Mouse (Mus musculus) natural killer cell, adult 2 months (primary cell): ENCODE results near the gene Angel1.

ENCODE experiments used
- DNase-seq, 2 experiments: peaks; one replicate each; pipeline ENCODE4 v3.0.0; 2022; ENCODE audit warnings: low spot score in 2 of 2

Gene Angel1

DNA sequence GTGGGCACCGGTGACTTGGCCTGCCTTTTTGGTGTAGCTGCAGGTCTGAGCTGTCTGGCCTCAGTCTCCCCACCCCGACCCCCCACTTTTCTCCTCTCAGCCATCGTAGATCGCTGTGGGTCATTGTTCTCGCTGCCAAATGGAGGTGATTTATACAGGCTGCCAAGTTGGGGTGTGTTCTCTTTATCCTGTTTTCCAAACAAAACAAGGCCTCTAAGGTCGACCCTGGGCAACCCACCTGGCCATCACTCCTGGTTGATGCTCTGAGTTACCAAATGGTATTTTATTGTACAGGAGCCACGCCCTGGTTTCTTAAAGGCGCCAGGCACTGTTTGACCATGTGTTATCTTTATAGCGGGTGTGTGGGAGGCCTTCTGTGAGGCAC is 46.7 kb downstream of the Angel1 start:
- no peak for DNase-seq

DNA sequence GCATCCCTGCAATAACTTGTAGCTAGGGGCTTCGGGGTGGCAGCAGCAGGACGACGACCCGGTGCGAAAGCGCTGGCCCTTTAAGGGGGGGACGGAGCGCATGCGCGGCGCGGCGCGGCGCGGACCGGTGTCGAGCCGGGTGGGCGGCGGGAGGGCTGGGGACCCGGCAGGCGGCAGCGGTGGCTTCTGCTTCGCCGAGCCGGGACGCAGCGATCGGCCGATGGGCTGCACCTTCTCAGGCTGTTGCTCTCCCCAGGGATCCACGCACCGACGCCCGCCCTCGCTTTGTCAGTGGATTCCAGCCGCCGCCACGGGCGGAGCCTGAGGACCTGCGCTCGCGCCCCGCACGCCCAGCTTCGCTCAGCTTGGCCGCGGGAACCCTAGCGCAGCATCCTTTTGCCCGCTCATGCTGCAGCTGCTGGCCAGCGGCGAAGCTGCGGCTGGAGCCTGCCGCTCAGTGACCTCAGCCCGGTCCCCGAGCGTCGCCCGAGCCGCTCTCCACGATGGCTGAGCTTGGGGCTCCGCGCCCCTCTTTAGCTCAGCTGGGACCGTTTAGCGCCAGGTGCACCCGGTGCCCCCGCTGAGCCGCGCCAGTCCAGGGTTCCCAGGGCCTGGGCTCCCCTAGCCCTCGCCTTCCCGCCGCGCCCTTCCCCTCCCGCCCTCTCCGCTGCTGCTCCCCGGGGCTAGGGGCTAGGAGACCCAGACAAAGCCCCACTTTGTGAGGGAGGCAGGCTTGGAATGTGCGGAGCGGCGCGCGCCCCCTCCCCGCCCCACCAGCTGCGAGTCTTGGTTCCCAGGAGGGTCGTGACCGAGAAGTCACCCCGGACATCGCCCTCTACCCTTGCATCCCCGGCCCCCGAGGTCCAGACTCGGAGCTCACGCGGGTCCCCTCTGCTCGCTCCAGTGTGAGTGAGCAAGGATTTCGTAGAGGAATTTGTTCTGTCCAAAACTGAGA is 47.4 kb downstream of the Angel1 start, which contains the start of gene Vash1:
Gene Vash1, plus strand, starts transcription at position 110 of the 955 bp plus-strand sequence.
- DNase-seq: peak; percentile 6 to 19

DNA sequence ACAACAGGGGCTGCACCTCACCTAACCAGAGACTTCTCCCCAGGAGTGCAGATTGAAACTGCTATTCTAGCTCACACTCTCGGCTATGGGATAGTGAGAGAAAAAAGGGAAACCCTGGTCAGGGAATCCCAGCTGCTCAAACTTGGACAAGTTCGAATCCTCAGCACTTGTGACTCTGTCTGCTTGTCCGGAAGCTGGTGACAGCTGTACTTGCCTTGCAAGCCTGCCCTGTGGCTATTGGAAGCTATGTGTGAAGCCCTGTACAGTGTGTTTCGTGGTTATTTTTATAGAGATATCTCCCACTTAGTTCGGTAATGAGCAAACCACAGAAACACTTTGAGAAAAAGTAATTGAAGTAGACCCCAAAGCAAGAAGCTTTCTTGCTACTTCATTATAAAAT is 53.8 kb downstream of the Angel1 start:
- no peak for DNase-seq

DNA sequence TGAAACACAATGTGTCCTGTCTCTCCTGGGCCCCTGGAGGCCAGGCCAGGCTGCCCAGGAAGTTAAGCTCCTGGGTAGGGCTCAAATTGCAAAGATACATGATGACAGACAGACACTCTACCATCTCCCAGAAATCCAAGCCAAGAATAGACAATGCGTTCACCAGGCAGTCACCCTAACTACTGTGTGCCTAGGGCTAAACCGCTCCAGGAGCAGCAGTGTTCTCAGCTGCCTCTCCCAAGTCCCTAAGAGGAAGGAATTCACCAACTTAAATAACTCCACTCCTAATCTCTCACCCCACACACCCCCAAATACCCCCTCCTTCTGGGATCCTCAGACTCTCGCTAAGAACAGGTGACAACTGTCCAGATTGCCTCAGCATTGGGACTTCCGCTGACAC is 54.2 kb downstream of the Angel1 start:
- no peak for DNase-seq

DNA sequence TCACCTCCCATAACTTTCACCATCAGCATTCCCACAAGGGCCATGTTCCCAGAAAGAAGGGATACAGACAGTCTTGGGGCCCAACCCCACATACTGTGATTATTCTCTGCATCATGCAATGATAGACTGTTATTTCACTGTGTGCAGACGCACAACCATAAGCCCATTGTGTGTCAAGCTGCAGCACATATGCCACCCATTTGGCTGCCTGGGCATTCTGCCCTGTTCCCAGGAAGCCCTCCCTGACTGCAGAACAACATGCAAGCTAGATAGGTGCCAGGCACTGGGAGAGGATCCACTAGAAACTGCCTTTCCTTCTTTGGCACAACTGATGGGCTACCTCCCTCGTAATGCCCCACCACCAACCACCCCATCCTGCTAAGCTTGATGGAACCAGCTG is 57.9 kb downstream of the Angel1 start:
- DNase-seq: no peak

DNA sequence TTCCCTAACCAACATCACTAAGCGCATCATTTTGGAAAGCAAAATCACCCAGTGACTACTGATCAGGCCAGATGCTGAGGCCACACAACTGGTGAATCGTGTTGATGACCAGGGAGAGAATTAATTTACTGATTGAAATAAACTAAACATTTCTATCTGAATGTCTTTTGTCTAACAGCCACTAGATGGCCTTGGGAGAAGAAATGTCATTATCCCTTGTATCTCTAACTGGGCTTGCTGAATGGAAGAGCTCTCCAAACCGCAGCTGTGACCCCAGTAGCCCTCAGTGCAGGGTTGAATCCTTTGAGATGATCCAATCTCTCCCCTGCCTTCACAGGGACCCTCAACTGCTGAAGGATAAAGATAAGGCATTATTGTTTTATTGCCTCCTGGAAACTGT is 60.6 kb downstream of the Angel1 start:
- no peak for DNase-seq

DNA sequence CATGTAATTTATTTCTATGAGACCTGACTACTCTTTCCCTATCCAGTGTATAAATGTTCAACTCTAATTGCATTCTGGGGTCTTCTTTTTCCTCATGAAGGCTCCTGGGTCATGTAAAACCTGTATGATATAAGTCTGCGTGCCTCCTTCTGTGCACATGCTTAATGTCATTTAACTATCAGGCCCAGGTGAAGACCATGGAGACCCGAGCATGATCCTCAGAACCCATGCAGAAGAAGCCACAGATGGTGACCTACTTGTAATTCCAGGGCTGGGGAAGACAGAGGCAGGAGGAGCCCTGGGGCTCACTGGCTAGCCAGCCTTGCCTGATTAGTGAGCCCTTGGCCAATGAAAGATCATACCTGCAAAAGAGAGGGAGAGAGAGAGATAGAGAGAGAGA is 65.8 kb downstream of the Angel1 start:
- no peak for DNase-seq

DNA sequence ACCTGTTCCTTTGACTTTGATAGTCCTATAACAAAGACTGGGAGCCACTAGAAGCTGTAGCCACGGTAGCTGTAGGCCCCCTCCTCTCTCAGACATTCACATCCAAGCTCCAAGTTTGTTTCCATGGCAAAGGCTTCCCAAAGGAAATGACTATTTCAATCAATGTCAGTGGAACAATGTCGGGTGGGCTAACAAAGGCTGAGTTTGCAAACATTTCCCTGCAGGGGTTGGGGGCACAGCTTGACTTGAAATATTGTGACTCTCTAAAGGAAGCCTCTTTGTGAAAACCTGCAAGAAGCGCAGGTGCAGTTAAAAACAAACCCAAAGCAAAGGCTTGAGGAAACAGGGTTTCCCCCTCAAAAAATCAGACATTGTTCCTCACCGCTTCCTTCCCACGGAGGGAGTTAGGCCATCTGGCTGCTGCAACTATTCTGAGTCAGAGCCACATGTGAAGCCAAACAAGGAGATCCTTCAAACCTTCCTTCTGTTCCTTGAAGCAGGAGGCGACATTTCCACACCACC is 66.8 kb downstream of the Angel1 start:
- DNase-seq: no peak

DNA sequence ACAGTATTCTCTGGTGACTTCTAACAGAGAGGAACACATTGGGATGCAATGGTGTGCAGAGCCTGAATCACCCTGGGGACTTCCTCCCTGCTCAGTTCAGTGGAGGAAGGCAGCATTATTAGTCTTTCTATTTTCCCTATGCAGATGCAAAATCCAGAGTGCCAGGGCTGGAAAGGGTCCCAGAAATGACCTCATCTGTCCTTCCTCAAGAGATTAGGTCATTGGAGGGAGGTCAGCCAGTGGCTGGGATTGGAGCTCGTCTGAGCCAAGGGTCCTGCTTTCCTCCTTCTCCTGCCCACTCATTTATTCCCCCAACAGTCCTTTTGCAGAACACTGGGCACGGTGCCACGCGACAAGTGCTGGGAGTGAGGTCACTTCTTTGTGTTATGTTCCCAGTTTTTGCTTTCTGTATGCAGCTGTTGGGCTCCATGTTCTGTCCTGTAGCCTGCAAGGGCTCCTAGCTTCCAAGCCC is 73.7 kb downstream of the Angel1 start:
- DNase-seq: no peak

DNA sequence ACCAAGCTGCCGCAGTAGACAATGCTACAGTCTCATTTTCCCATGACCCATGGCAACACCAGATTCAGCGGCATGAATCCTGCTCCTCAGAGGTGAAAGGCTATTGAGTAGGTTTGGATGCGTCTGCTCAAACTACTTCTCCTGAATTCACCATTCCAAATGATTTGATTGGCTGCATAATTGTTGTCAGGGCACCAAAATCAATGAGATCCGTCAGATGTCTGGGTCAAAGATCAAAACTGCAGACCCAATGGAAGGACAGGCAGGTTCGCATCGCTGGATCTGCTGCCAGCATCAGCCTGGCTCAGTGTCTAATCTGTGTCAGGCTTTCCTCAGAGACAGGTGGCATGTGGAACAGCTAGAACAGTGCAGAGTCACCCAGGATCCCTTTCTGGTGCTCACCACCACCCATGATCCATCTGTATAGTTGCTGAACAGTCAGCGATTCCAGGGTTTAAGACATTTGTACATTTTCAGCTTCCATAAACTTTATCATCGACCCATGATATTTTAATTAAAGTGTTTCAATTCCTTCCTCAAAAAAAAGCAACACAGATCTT is 74.9 kb downstream of the Angel1 start:
- DNase-seq: no peak
